Mouse (Mus musculus) adrenal gland, adult (tissue): ENCODE results near the gene Nhsl1.

Experiments
- DNase-seq, 2 experiments: peaks; one replicate each; pipeline ENCODE4 v3.0.0; 2022 to 2023; ENCODE audit warnings: low spot score in 1 of 2; ENCODE audit not compliant: inconsistent age in 2 of 2

Nhsl1 gene

DNA sequence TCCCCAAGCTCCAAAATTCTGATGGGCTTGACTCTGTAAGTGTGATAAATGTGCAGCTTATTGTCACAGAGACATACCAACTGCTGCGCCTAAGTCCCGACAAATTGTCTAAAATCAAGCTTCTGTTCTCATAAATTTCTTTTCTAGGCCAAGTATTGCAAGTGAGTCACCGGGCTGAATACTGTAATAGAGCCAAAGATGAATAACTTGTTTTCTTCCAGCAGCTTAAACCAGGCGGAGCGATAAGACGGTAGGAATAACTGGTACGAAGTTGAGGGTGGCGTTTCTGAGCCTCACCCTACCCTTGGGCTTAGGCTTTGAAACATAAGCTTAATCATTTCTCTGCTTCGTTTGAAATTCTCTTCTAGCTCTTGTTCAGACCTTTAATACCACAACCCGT is 162.1 kb downstream of the Nhsl1 start:
- peak; percentile 42 to 90 for DNase-seq

DNA sequence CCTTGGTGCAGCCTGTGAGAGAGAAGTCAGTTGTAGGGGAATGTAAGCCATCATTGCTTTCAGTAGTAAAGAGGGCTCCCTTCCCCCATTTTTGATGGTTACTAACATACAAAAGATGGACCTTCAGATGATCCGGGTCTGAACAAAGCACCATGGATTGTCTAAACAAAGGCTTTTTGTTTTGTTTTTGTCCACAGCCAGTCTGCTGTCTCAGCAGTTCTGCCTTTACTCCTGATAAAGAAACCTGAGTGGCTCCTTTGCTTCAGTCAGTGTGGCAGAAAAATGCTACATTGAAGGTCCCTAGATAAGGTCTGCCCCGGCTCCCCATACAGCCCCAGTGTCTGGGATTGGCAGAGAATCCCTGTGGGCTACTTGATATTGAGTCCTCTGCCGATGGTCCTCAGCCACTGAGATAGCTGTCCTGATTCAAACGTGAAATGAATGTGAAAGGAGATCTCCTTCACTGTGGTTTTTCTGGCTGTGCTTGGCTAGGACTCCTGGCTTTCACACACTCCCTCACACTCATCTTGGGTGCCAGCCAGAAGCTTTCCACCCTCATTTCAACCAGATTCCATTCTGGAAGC is 163.9 kb downstream of the Nhsl1 start:
- DNase-seq, result peak in 1 of 2 experiments; percentile 56

- no peak for DNase-seq
Measured at GRCm38 (mm10) chr10:18483658-18484057, 164.9 kb downstream of the Nhsl1 start.

DNA sequence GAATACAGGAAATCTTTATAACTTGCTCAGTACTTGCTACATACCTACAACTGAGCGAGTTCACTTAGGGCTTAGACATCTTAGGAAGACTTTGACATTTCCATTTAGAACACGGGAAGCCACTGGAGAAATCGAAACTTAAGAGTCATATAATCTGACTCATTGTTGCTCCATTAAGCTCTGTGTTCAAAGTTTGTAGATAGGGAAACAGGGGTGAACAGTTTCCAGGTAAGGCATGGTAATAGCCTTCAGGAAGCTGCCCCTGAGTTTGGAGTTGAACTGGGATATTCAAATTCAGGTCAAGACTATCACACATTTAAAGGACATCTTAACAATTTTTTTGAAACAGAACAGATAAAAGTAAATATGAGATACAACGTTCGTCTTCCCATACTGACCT is 165.9 kb downstream of the Nhsl1 start:
- no peak for DNase-seq

- no peak for DNase-seq
Measured at GRCm38 (mm10) chr10:18488239-18488803, 169.5 kb downstream of the Nhsl1 start.

GRCm38 (mm10) chr10:18489936-18490335 is 171.2 kb downstream of the Nhsl1 start:
- no peak for DNase-seq

DNA sequence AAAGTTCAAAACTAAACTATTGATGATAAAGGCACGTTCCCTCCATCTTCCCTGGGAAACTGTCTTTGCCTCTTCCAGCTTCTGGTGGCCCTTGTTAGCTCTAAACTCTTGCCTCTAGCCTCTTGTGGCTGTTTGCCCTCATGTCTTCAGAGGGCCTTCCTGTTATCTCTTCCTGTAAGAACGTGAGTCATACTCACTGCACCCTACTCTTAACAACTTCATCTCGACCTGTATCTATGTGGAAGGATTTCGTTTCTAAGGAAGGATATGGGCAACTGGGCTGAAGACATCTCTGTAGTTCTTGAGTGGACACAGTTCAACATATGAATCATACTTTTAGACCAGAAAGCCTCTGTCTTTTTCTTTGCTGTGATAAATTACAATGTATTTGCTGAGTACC is 173.2 kb downstream of the Nhsl1 start:
- DNase-seq, result no peak

DNA sequence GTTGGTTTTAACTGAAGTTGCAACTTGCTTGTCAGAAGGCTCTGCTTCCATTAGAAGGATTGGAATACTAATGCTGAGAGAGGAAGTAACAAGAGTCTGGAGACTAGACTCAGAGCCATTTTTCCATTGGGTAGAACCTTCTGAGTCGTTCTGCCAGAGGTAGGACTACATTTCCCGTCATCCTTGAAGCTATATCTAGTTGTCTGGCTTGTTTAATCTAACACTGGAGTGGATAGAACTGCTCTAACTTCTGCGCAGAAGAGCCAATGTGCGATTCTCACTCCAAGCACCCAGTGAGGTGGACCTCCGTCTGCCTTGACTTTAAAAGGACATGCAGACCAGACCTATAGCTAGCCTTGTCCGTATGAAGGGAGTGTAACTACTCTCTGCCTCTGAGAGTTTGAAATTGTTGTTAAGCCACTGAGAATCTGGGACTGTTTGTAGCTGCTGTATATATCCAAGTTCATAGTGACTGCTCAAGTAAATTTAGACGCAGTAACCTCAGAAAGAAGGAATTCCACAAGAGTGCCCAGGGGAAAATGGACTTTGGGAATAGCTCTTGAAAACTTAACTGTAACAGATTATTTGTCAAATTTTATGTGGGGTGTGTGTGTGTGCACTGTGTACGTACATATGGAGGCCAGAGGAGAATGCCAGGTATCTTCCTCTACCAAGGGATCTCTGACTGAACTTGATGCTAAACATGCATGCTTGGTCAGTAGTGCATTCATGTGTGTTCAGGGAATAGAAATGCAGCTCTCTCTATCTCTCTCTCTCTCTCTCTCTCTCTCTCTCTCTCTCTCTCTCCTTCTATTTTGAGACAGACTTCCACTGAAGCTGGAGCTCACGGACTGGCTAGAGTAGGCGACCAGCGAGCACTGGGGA is 174.5 kb downstream of the Nhsl1 start:
- DNase-seq, result no peak

DNA sequence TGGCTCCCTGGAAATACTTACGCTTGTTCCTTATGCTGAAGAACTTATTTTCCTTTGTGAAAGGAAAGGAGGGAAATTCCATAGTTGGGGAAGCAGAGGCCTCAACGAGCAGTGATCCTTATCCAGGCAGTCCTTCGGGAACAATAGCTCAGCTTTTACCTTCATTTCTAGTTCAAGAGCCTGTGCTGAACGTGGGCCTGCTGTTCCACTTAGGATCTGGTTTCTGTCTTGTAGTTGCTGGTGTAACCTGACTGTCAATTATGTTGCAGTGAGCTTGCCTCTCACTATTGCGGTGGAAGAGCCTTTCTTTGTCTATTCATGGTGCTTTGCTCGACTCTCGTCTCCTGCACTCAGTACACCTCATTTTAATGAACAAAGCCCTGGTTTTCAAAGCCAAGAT is 175.5 kb downstream of the Nhsl1 start:
- no peak for DNase-seq

DNA sequence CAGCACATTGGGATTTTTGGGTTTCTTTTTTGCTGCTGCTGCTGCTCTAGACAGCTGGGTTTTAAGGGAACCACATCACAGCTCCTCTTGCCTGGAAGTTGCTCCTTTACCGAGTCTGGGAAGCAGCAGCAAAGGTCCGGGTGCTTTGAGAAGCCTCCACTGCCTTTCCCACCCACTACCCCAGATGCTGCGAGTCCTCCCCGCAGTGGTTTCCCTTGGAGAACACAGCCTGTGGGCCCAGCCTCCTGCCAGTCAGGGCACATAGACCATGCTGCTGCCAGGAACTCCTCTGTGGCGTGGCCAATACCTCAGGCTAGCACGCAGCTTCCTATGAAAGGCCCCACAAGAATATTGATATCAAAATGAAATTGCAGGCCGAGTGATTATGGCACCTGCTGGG is 178.3 kb downstream of the Nhsl1 start:
- DNase-seq, result no peak

DNA sequence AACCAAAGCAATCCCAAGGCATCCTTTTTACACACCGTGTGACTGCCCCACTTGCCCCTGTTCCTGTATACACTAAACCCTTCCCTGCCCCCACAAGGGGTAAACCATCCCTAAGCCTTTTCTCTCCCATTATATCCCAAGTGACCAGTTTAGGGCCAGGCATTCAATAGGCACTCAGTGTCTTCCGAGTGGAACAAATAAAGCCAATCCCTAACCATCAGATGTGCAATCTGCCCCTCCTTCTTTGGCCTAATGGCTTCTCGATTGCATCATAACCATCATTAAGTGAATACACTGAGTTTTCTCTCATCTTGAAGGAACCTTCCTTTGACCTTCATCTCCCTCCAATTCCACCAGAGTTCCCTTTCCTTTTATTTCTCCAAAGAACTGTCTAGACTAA is 183.2 kb downstream of the Nhsl1 start:
- no peak for DNase-seq

- DNase-seq, result no peak
Measured at GRCm38 (mm10) chr10:18505690-18506089, 186.9 kb downstream of the Nhsl1 start.

- DNase-seq, result peak; percentile 30 to 71
Measured at GRCm38 (mm10) chr10:18506501-18506946, 187.7 kb downstream of the Nhsl1 start.

DNA sequence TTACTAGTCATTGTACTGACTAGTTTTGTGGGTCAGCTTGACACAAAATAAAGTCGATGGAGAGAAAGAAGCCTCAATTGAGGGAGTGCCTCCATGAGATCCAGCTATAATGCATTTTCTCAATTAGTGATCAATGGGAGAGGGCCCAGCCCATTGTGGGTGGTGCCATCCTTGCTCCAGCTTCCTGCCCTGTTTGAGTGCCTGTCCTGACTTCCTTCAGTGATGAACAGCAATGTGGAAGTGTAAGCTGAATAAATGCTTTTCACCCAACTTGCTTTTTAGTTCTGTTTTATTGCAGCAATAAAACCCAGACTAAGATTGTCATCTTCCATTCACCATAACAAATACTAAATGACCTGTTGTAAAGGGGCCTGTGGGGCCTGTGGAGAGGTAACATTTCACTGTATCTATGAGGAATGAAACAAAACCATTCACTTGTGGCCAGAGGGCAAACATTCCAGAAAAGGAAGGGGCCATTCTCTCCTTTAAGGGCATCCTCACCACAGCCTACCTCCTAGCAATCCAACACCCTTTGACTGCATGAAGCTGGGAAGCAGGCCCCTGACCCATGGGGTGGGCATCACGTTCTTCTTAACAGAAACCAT is 189.2 kb downstream of the Nhsl1 start:
- no peak for DNase-seq

GRCm38 (mm10) chr10:18508586-18508985 is 189.8 kb downstream of the Nhsl1 start:
- peak; percentile 31 to 68 for DNase-seq

DNA sequence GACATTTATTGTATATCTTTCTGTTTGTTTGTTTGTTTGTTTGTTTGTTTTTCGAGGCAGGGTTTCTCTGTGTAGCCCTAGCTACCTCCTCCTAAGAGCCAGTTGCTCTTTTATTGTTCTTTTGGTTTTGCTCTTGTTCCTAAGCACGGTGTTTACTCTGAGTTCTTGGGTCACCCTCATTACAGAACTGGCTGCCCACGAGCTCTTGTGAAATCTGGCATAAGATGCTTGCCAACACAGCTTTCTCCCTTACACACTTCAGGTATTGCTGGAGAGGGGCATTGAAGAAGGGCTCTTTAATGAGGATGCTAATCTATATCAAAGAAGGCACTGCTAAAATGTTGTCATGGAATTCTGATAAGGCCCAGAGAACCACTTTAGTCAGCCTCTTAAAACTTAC is 191.9 kb downstream of the Nhsl1 start:
- DNase-seq, result no peak

GRCm38 (mm10) chr10:18511496-18511895 is 192.7 kb downstream of the Nhsl1 start:
- DNase-seq, result no peak

GRCm38 (mm10) chr10:18522556-18522955 is 203.8 kb downstream of the Nhsl1 start:
- no peak for DNase-seq

GRCm38 (mm10) chr10:18525311-18525710 is 206.5 kb downstream of the Nhsl1 start:
- DNase-seq, result no peak

GRCm38 (mm10) chr10:18525726-18526125 is 206.9 kb downstream of the Nhsl1 start:
- no peak for DNase-seq

DNA sequence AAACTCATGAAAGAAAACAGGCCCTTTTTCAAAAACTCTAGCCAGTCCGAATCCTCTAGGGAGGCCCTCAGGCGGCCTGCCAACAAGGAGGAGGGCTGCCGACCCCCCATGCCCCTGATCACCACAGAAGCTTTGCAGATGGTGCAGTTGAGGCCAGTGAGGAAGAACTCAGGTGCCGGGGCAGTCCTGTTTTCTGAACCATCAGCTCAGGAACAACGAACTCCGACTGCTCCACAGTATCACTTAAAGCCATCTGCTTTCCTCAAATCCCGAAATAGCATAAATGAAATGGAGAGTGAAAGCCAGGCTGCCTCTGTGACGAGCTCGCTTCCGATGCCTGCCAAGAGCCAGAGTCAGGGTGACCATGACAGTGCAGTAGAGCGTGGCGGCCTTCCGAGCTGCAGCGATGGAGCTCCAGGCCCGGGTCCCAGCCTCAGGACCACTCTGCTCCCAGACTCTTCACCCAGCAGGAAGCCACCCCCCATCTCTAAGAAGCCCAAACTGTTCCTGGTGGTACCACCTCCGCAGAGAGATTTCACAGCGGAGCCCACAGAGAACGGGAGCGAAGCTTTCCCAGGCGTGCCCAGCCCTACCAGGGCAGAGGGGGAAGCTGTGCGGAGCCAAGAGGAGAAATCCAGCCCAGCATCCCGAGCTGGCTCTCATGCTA is 207.5 kb downstream of the Nhsl1 start:
- DNase-seq, result no peak
